Mouse (Mus musculus) heart, embryonic 13.5 days (tissue): ENCODE measurements around the gene Cmtm3. TPM values are rescaled to one million over a fixed set of nuclear protein-coding genes. Genes with fewer than 3 reads are reported as not detected.
"Not testable (repeated sequence)": the region's sequence is repeated elsewhere in the genome, so short reads cannot be mapped to it uniquely, and the experiment has no call there.

Experiments used
- ATAC-seq: fragments of 200-750 bp; cut with Nextera tagmentation; 2 replicates; pipeline ENCODE4 v1.8.0; 2017; ENCODE audit warnings: moderate TSS enrichment; ENCODE audit not compliant: insufficient number of reproducible peaks, low FRiP score, low TSS enrichment; ENCODE audit errors: extremely low read depth
- H3K27ac ChIP-seq: fragments of 300-500 bp; sonication (generic); replicated peaks from 2 replicates; pipeline ENCODE4 v1.5.1; 2015; ENCODE audit warnings: moderate library complexity, mild to moderate bottlenecking, inconsistent platforms
- H3K27me3 ChIP-seq: fragments of 300-500 bp; sonication (generic); replicated peaks from 2 replicates; pipeline ENCODE4 v1.6.1; 2015; ENCODE audit warnings: mild to moderate bottlenecking, inconsistent platforms
- H3K36me3 ChIP-seq: fragments of 300-500 bp; sonication (generic); 2 replicates; pipeline ENCODE4 v1.6.1; 2015; ENCODE audit warnings: mild to moderate bottlenecking, inconsistent platforms
- H3K4me1 ChIP-seq: fragments of 300-500 bp; sonication (generic); 2 replicates; pipeline ENCODE4 v1.6.1; 2015; ENCODE audit warnings: inconsistent platforms
- H3K4me2 ChIP-seq: fragments of 300-500 bp; sonication (generic); 2 replicates; pipeline ENCODE4 v1.6.1; 2015; ENCODE audit warnings: inconsistent platforms, mild to moderate bottlenecking, moderate library complexity
- H3K4me3 ChIP-seq: fragments of 300-500 bp; sonication (generic); 2 replicates; pipeline ENCODE4 v1.5.1; 2015; ENCODE audit warnings: moderate library complexity, mild to moderate bottlenecking, inconsistent platforms
- H3K9ac ChIP-seq: fragments of 300-500 bp; sonication (generic); 2 replicates; pipeline ENCODE4 v1.6.1; 2015; ENCODE audit warnings: inconsistent platforms, mild to moderate bottlenecking, moderate library complexity
- H3K9me3 ChIP-seq: fragments of 300-500 bp; sonication (generic); 2 replicates; pipeline ENCODE4 v1.6.1; 2016; ENCODE audit warnings: inconsistent platforms
- WGBS: fragments of 180-500 bp; shearing (Covaris S2); methylation state at CpG from one replicate; pipeline ENCODE4 v1.1.7; 2015; ENCODE audit warnings: mixed read lengths; 5-methylcytosine and 5-hydroxymethylcytosine counted together
- polyA plus RNA-seq: library from polyadenylated mRNA; unstranded; fragments of >200 nt; fragmentation: Nextera tagmentation; extraction: Ambion mirVana; gene quantifications from 2 replicates; pipeline ENCODE4 v1.2.1, GENCODE M21; 2015

Gene Cmtm3
- polyA plus RNA-seq, result 95.9 and 100 TPM in 2 replicates

GRCm38 (mm10) chr8:104339229-104339982 lies at the start of gene Cmtm3:
TSS of gene Cmtm3 (plus strand) at chr8:104339410.
- peak within 1 kb of the TSS; percentile 94 for H3K27ac ChIP-seq

GRCm38 (mm10) chr8:104293081-104293480 lies 46.1 kb upstream of the Cmtm3 start, which contains the start of gene Cmtm2a:
TSS of gene Cmtm2a (minus strand) at chr8:104293181.
- not testable (repeated sequence) for H3K27ac ChIP-seq, H3K9ac ChIP-seq, H3K4me2 ChIP-seq, H3K4me3 ChIP-seq, H3K27me3 ChIP-seq, H3K9me3 ChIP-seq, ATAC-seq, H3K4me1 ChIP-seq, H3K36me3 ChIP-seq
- WGBS, result 78% methylated on average over 12 of the region's 12 CpGs

More at GRCm38 (mm10) chr8:104339229-104339982, at the start of gene Cmtm3:
- Histone ChIP-seq H3K9ac (peak within 1 kb of the TSS; percentile 96), H3K27me3 (no peaks in the 10 kb centered on the region), H3K4me2 (peak within 1 kb of the TSS; percentile 83), H3K36me3 (peaks cover 8% of the 10 kb centered on the region), H3K9me3 (no peaks in the 10 kb centered on the region), H3K4me3 (peak within 1 kb of the TSS; percentile 78), H3K4me1 (peaks cover 45% of the 10 kb centered on the region)
- WGBS, result 20% methylated on average over 18 of the region's 18 CpGs
- ATAC-seq, result no peak

GRCm38 (mm10) chr8:104294396-104294795 lies 44.8 kb upstream of the Cmtm3 start:
- H3K4me2 ChIP-seq, result no peak overlapping the region
- no peaks in the 10 kb centered on the region for H3K36me3 ChIP-seq
- no peaks in the 10 kb centered on the region for H3K27me3 ChIP-seq
- peaks cover 5% of the 10 kb centered on the region; the same call in 1 of the 2 replicates for H3K4me1 ChIP-seq
- ATAC-seq, result no peak
- no peak overlapping the region for H3K9ac ChIP-seq
- H3K27ac ChIP-seq, result no peak overlapping the region
- no peaks in the 10 kb centered on the region for H3K9me3 ChIP-seq
- no peak overlapping the region for H3K4me3 ChIP-seq
- 59% methylated on average over 1 of the region's 1 CpGs for WGBS

- H3K36me3 ChIP-seq, H3K27ac ChIP-seq, ATAC-seq, H3K9ac ChIP-seq, H3K27me3 ChIP-seq, H3K9me3 ChIP-seq, H3K4me2 ChIP-seq, H3K4me3 ChIP-seq: not testable (repeated sequence)
- peaks cover 15% of the 10 kb centered on the region for H3K4me1 ChIP-seq
- WGBS, result 27% methylated on average over 3 of the region's 3 CpGs
Observed at GRCm38 (mm10) chr8:104301577-104301976, 37.6 kb upstream of the Cmtm3 start.

- WGBS, result 80% methylated on average over 4 of the region's 4 CpGs
- ATAC-seq, result not testable (repeated sequence)
Observed at GRCm38 (mm10) chr8:104302536-104302935, 36.7 kb upstream of the Cmtm3 start.

GRCm38 (mm10) chr8:104304962-104305361 lies 34.2 kb upstream of the Cmtm3 start:
- Histone ChIP-seq H3K4me3 (no peak overlapping the region), H3K27me3 (no peaks in the 10 kb centered on the region), H3K4me1 (peaks cover 11% of the 10 kb centered on the region; the same call in 1 of the 2 replicates), H3K36me3 (no peaks in the 10 kb centered on the region), H3K4me2 (no peak overlapping the region), H3K27ac (no peak overlapping the region), H3K9me3 (no peaks in the 10 kb centered on the region), H3K9ac (no peak overlapping the region)
- no peak for ATAC-seq
- WGBS, result 80% methylated on average over 11 of the region's 11 CpGs

More at GRCm38 (mm10) chr8:104302536-104302935, 36.7 kb upstream of the Cmtm3 start:
- not testable (repeated sequence) for H3K4me2 ChIP-seq, H3K9me3 ChIP-seq, H3K27ac ChIP-seq, H3K9ac ChIP-seq, H3K27me3 ChIP-seq, H3K36me3 ChIP-seq, H3K4me3 ChIP-seq
- H3K4me1 ChIP-seq, result peaks cover 11% of the 10 kb centered on the region; the same call in 1 of the 2 replicates

- not testable (repeated sequence) for H3K27me3 ChIP-seq, H3K4me3 ChIP-seq, H3K27ac ChIP-seq, ATAC-seq, H3K4me2 ChIP-seq, H3K36me3 ChIP-seq, H3K4me1 ChIP-seq, H3K9ac ChIP-seq, H3K9me3 ChIP-seq
- WGBS, result 43% methylated on average over 6 of the region's 6 CpGs
Observed at GRCm38 (mm10) chr8:104308341-104308740, 30.9 kb upstream of the Cmtm3 start.

GRCm38 (mm10) chr8:104309441-104310155 lies 29.6 kb upstream of the Cmtm3 start, which contains the start of the genes Gm45711 and Cmtm1:
TSS of gene Gm45711 (minus strand) at chr8:104310081.
TSS of gene Cmtm1 (minus strand) at chr8:104310145.
- not testable (repeated sequence) for H3K4me3 ChIP-seq, H3K36me3 ChIP-seq, H3K27me3 ChIP-seq, H3K9me3 ChIP-seq, H3K9ac ChIP-seq, H3K4me1 ChIP-seq, ATAC-seq, H3K27ac ChIP-seq, H3K4me2 ChIP-seq
- 81% methylated on average over 36 of the region's 36 CpGs for WGBS

- H3K4me2 ChIP-seq, H3K9ac ChIP-seq, H3K4me1 ChIP-seq, H3K9me3 ChIP-seq, H3K27me3 ChIP-seq, H3K4me3 ChIP-seq, ATAC-seq, H3K36me3 ChIP-seq, H3K27ac ChIP-seq: not testable (repeated sequence)
- WGBS, result 76% methylated on average over 3 of the region's 3 CpGs
Observed at GRCm38 (mm10) chr8:104312023-104312422, 27.2 kb upstream of the Cmtm3 start.

GRCm38 (mm10) chr8:104313311-104313710 lies 25.9 kb upstream of the Cmtm3 start:
- Histone ChIP-seq H3K4me2 (no peak overlapping the region), H3K4me1 (no peaks in the 10 kb centered on the region), H3K9ac (no peak overlapping the region), H3K36me3 (no peaks in the 10 kb centered on the region), H3K27ac (no peak overlapping the region), H3K27me3 (no peaks in the 10 kb centered on the region), H3K9me3 (no peaks in the 10 kb centered on the region), H3K4me3 (no peak overlapping the region)
- no peak for ATAC-seq
- WGBS, result 48% methylated on average over 4 of the region's 4 CpGs

- H3K27me3 ChIP-seq, H3K4me1 ChIP-seq, ATAC-seq, H3K9me3 ChIP-seq, H3K36me3 ChIP-seq, H3K4me3 ChIP-seq, H3K4me2 ChIP-seq, H3K27ac ChIP-seq, H3K9ac ChIP-seq: not testable (repeated sequence)
- 73% methylated on average over 10 of the region's 11 CpGs for whole genome bisulfite sequencing
Observed at GRCm38 (mm10) chr8:104321267-104321666, 17.9 kb upstream of the Cmtm3 start, which contains the start of gene Gm11020. TSS of gene Gm11020 (plus strand) at chr8:104321567.
